Mouse (Mus musculus): Measurements from ENCODE around the gene Adamts18. TPM values are rescaled to one million over a fixed set of nuclear protein-coding genes. Genes with fewer than 3 reads are reported as not detected.

Gene Adamts18
- polyA plus RNA-seq, 1 experiment from 2014 or later = 2.8 TPM

Other genes starting within 250 kb of the Adamts18 start
- gene Mon1b, start 213.2 kb downstream of the Adamts18 start, polyA plus RNA-seq (2015; fragmentation: Nextera tagmentation; extraction: Ambion mirVana) = 10.6 and 13.2 TPM in 2 replicates
- gene Syce1l, start 205.5 kb downstream of the Adamts18 start, polyA plus RNA-seq (2015; fragmentation: Nextera tagmentation; extraction: Ambion mirVana) = 0.21 TPM in 1 of 2 replicates, not detected in the other

All from hindbrain, embryonic 15.5 days (tissue).